ENCODE assay signal across 10 mouse cellular contexts in the genomic region with DNA sequence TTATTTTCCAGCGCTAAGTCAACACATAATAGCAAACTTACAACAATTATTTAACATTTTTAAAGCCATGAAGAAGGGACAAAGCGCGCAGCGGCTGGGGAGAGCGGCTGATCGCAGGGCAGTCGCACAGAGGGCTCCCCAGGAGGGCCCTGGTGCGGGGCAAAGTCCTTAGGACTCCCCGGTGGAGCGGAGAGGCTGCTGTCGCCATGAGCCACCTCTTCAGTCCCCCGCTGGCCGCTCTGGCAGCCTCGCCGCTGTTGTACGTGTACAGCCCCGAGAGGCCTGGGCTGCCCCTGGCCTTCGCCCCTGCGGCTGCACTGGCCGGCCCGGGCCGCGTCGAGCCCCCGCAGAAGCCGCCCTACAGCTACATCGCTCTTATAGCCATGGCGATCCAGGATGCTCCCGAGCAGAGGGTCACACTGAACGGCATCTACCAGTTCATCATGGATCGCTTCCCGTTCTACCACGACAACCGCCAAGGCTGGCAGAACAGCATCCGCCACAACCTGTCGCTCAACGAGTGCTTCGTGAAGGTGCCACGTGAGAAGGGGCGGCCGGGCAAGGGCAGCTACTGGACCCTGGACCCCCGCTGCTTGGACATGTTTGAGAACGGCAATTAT. TPM values are rescaled to one million over a fixed set of nuclear protein-coding genes. Genes with fewer than 3 reads are reported as not detected.
DNase-seq lines count a peak whose midpoint lies in the region; ATAC-seq lines count a peak whose summit lies in the region.
"Had no signal": no experiment of that assay in that cellular context is flagged by ENCODE, and none has a peak within 500 bp of the region (broad histone marks: within the 10 kb centered on the region; RNA-seq: fewer than 3 reads in every experiment).

A gene (plus strand): TSS at position 185 of the 620 bp plus-strand sequence.

- peak within 1 kb of the TSS; percentile 40 for H3K4me3 ChIP-seq in kidney, embryonic 14.5 days (ENCODE audit: low read length)
- H3K4me3 ChIP-seq in embryonic facial prominence, embryonic 11.5 days (ENCODE audit: low read depth, low read length), result peak within 1 kb of the TSS; percentile 32
- 0 out of 2 replicates have a peak within 1 kb of the TSS, but pooled peaks have one; percentile 8 for H3K4me3 ChIP-seq in hindbrain, embryonic 15.5 days
- H3K4me3 ChIP-seq in midbrain, embryonic 15.5 days, result peak within 1 kb of the TSS; percentile 18

- H3K27ac ChIP-seq in kidney, embryonic 14.5 days (ENCODE audit: low read depth, low read length), result peak within 1 kb of the TSS; percentile 91
- H3K27ac ChIP-seq in embryonic facial prominence, embryonic 11.5 days (replicated peaks; ENCODE audit: low read depth, low read length), result peak within 1 kb of the TSS; percentile 44
- no peak within 1 kb of the TSS for H3K27ac ChIP-seq in hindbrain, embryonic 15.5 days (replicated peaks)
- no peak within 1 kb of the TSS for H3K27ac ChIP-seq in midbrain, embryonic 15.5 days

- H3K4me1 ChIP-seq in kidney, embryonic 14.5 days (ENCODE audit: control insufficient read depth, insufficient read depth, low read length), result peaks cover 44% of the 10 kb centered on the region
- peaks cover 15% of the 10 kb centered on the region for H3K4me1 ChIP-seq in embryonic facial prominence, embryonic 11.5 days (ENCODE audit: control insufficient read depth, insufficient read depth, low read length)
- peaks cover 20% of the 10 kb centered on the region for H3K4me1 ChIP-seq in hindbrain, embryonic 15.5 days (replicated peaks)
- H3K4me1 ChIP-seq in midbrain, embryonic 15.5 days, result peaks cover 18% of the 10 kb centered on the region

- peaks cover 3% of the 10 kb centered on the region; the same call in 1 of the 2 replicates for H3K36me3 ChIP-seq in kidney, embryonic 14.5 days (ENCODE audit: control insufficient read depth, insufficient read depth, low read length)
- H3K36me3 ChIP-seq in embryonic facial prominence, embryonic 11.5 days (replicated peaks; ENCODE audit: control insufficient read depth, insufficient read depth, low read depth, low read length), result no peaks in the 10 kb centered on the region
- H3K36me3 ChIP-seq in hindbrain, embryonic 15.5 days, result no peaks in the 10 kb centered on the region
- no peaks in the 10 kb centered on the region for H3K36me3 ChIP-seq in midbrain, embryonic 15.5 days (replicated peaks)

- ATAC-seq in kidney, embryonic 14.5 days (ENCODE audit: low FRiP score, low TSS enrichment), result no peak
- ATAC-seq in embryonic facial prominence, embryonic 11.5 days (replicated peaks; ENCODE audit: insufficient number of reproducible peaks, low FRiP score, low TSS enrichment, low read depth), result no peak
- ATAC-seq in hindbrain, embryonic 15.5 days (ENCODE audit: low FRiP score, low read depth), result no peak
- ATAC-seq in midbrain, embryonic 15.5 days (replicated peaks), result no peak

- 3% methylated on average over 43 of the region's 43 CpGs for WGBS in kidney, embryonic 14.5 days
- WGBS in embryonic facial prominence, embryonic 11.5 days, result under 1% methylated on average over 43 of the region's 43 CpGs
- WGBS in hindbrain, embryonic 15.5 days, result under 1% methylated on average over 43 of the region's 43 CpGs
- 1% methylated on average over 43 of the region's 43 CpGs for WGBS in midbrain, embryonic 15.5 days

- DNase-seq in kidney, adult 9 months, result no peak
- DNase-seq in embryonic facial prominence, embryonic 11.5 days (ENCODE audit: low spot score), result peak; percentile 40
- DNase-seq in spleen, adult 18-20 months, result no peak
- DNase-seq in layer of hippocampus, adult 8-10 months (ENCODE audit: low spot score in 2 of 2), result no peak
- no peak for DNase-seq in right cerebral cortex, postnatal 10 days (ENCODE audit: low spot score in 2 of 2)
- DNase-seq: cerebellum, adult 9-11 months had no signal

- H3K9me3 ChIP-seq in kidney, embryonic 14.5 days (ENCODE audit: control insufficient read depth, low read length), result no peaks in the 10 kb centered on the region
- H3K9me3 ChIP-seq in embryonic facial prominence, embryonic 11.5 days (replicated peaks; ENCODE audit: control insufficient read depth, low read length), result no peaks in the 10 kb centered on the region
- H3K9me3 ChIP-seq in hindbrain, embryonic 15.5 days, result no peaks in the 10 kb centered on the region
- H3K9me3 ChIP-seq in midbrain, embryonic 15.5 days, result no peaks in the 10 kb centered on the region

- peaks cover 40% of the 10 kb centered on the region for H3K27me3 ChIP-seq in kidney, embryonic 14.5 days (ENCODE audit: control insufficient read depth, insufficient read depth, low read length)
- peaks cover 63% of the 10 kb centered on the region for H3K27me3 ChIP-seq in embryonic facial prominence, embryonic 11.5 days (ENCODE audit: control insufficient read depth, insufficient read depth, low read length)
- H3K27me3 ChIP-seq in hindbrain, embryonic 15.5 days, result peaks cover 96% of the 10 kb centered on the region
- H3K27me3 ChIP-seq in midbrain, embryonic 15.5 days (replicated peaks), result peaks cover 92% of the 10 kb centered on the region

- peak within 1 kb of the TSS; percentile 62 for H3K4me2 ChIP-seq in kidney, embryonic 14.5 days (replicated peaks; ENCODE audit: low read depth, low read length)
- peak within 1 kb of the TSS; percentile 51 for H3K4me2 ChIP-seq in embryonic facial prominence, embryonic 11.5 days (ENCODE audit: low read depth, low read length)
- H3K4me2 ChIP-seq in hindbrain, embryonic 15.5 days, result peak within 1 kb of the TSS; percentile 37
- peak within 1 kb of the TSS; percentile 29 for H3K4me2 ChIP-seq in midbrain, embryonic 15.5 days

- H3K9ac ChIP-seq in kidney, embryonic 14.5 days (ENCODE audit: low read depth, low read length), result peak within 1 kb of the TSS; percentile 68
- H3K9ac ChIP-seq in embryonic facial prominence, embryonic 11.5 days (replicated peaks; ENCODE audit: low read length), result peak within 1 kb of the TSS; percentile 59
- no peak within 1 kb of the TSS for H3K9ac ChIP-seq in hindbrain, embryonic 15.5 days
- no peak within 1 kb of the TSS; the same call in 1 of the 2 replicates for H3K9ac ChIP-seq in midbrain, embryonic 15.5 days

RNA-seq across cellular contexts. Expression of the gene that starts here (rescaled TPM):
- polyA plus RNA-seq in kidney, embryonic 14.5 days (2014; fragmentation: Nextera tagmentation; extraction: Ambion mirVana), result 6.6 and 7.1 TPM in 2 replicates
- 4.4 and 4.7 TPM in 2 replicates for polyA plus RNA-seq in embryonic facial prominence, embryonic 11.5 days (2014; fragmentation: Nextera tagmentation; extraction: Ambion mirVana)
- 0.14 and 0.40 TPM in 2 replicates for polyA plus RNA-seq in hindbrain, embryonic 15.5 days (2015; fragmentation: Nextera tagmentation; extraction: Ambion mirVana)
- polyA plus RNA-seq in midbrain, embryonic 15.5 days (2015; fragmentation: Nextera tagmentation; extraction: Ambion mirVana), result 0.12 and 0.18 TPM in 2 replicates
- under 1 TPM in 3 of 4 experiments, not detected in 1; 0.16 to 0.18 (median 0.16) TPM for total RNA-seq in layer of hippocampus, adult 8-10 months (2022)
- total RNA-seq: megakaryocyte-erythroid progenitor cell, adult 5-6 weeks had no signal

Comparison
In these comparisons a context has a peak if more than half of its experiments do, and no peak if none do; other contexts are left out.
1. H3K27ac ChIP-seq: peak in kidney, embryonic 14.5 days (single experiment) and embryonic facial prominence, embryonic 11.5 days (single experiment); none in hindbrain, embryonic 15.5 days (single experiment) and midbrain, embryonic 15.5 days (single experiment).
2. H3K9ac ChIP-seq: peak in kidney, embryonic 14.5 days (single experiment) and embryonic facial prominence, embryonic 11.5 days (single experiment); none in hindbrain, embryonic 15.5 days (single experiment) and midbrain, embryonic 15.5 days (single experiment).
3. Peak in every context shown above with its lines, with median percentiles within 50 percentile points of each other: H3K4me2 ChIP-seq and H3K4me3 ChIP-seq.